9 mouse cellular contexts compared by ENCODE assay signal in genomic region chr1:157507814-157508213, GRCm38 (mm10). TPM values are rescaled to one million over a fixed set of nuclear protein-coding genes. Genes with fewer than 3 reads are reported as not detected.
DNase-seq lines count a peak whose midpoint lies in the region; ATAC-seq and TF ChIP-seq lines count a peak whose summit lies in the region.
"Had no signal": no experiment of that assay in that cellular context is flagged by ENCODE, and none has a peak within 500 bp of the region (broad histone marks: within the 10 kb centered on the region; RNA-seq: fewer than 3 reads in every experiment).

No protein-coding gene starts in this region.

- 34% methylated on average over 5 of the region's 5 CpGs for WGBS in hindbrain, postnatal 0 days
- WGBS in hindbrain, embryonic 14.5 days: 46% methylated on average over 5 of the region's 5 CpGs
- WGBS in cerebellum, adult 2 months: 21% methylated on average over 5 of the region's 5 CpGs

- H3K79me3 ChIP-seq in C2C12 (ENCODE audit: low read depth): no peaks in the 10 kb centered on the region

- no peak for ATAC-seq in hindbrain, postnatal 0 days
- ATAC-seq in hindbrain, embryonic 14.5 days (ENCODE audit: low FRiP score): no peak
- no peak for ATAC-seq in erythroblast, adult 5-6 weeks (replicated peaks; ENCODE audit: low FRiP score, poor library complexity, severe bottlenecking)

- H3K79me2 ChIP-seq in C2C12 (ENCODE audit: control insufficient read depth, insufficient read depth): no peaks in the 10 kb centered on the region

- H3K36me3 ChIP-seq in hindbrain, postnatal 0 days (ENCODE audit: insufficient read depth, low read length): no peaks in the 10 kb centered on the region
- no peaks in the 10 kb centered on the region for H3K36me3 ChIP-seq in hindbrain, embryonic 14.5 days (replicated peaks; ENCODE audit: control insufficient read depth, insufficient read depth)
- no peaks in the 10 kb centered on the region for H3K36me3 ChIP-seq in C2C12 (ENCODE audit: control insufficient read depth, insufficient read depth)

- no peak overlapping the region for H3K27ac ChIP-seq in hindbrain, postnatal 0 days
- H3K27ac ChIP-seq in hindbrain, embryonic 14.5 days: no peak overlapping the region
- no peak overlapping the region for H3K27ac ChIP-seq in cerebellum, adult 2 months (ENCODE audit: insufficient read depth, low read length)

- no peak for TF ChIP-seq CTCF in hindbrain, postnatal 0 days (IDR thresholded peaks at IDR 0.05; ENCODE audit: low read depth)
- TF ChIP-seq CTCF in C2C12 (IDR thresholded peaks at IDR 0.05; ENCODE audit: control insufficient read depth, insufficient read depth, insufficient read length): no peak
- no peak for TF ChIP-seq CTCF in cerebellum, adult 2 months (IDR thresholded peaks at IDR 0.05; ENCODE audit: borderline replicate concordance, insufficient read depth, low read depth, low read length)

- intact Hi-C loops in heart, postnatal 14 days (cut with DNase I): no loop called here

- TF ChIP-seq POLR2A in cerebellum, adult 2 months (IDR thresholded peaks at IDR 0.05; ENCODE audit: borderline replicate concordance, insufficient read depth, low read length): no peak

- DNase-seq in hindbrain, postnatal 0 days (ENCODE audit: low spot score): peak; percentile 44
- DNase-seq in hindbrain, embryonic 14.5 days (ENCODE audit: low spot score): no peak
- peak; percentile 24 for DNase-seq in embryo, embryonic 11 days
- peak; percentile 46 to 47 for DNase-seq in heart, postnatal 14 days
- no peak for DNase-seq in cerebellum, adult 2 months
- no peak for DNase-seq in layer of hippocampus, adult 8-10 months (ENCODE audit: low spot score in 2 of 2)

- no peaks in the 10 kb centered on the region for H3K9me3 ChIP-seq in hindbrain, postnatal 0 days (ENCODE audit: low read length)
- no peaks in the 10 kb centered on the region for H3K9me3 ChIP-seq in hindbrain, embryonic 14.5 days (ENCODE audit: control insufficient read depth, low read length)

- H3K4me1 ChIP-seq in hindbrain, postnatal 0 days (ENCODE audit: insufficient read depth, low read length): no peaks in the 10 kb centered on the region
- 0 out of 2 replicates have a peak, but pooled peaks cover 7% of the 10 kb centered on the region for H3K4me1 ChIP-seq in hindbrain, embryonic 14.5 days (replicated peaks; ENCODE audit: control insufficient read depth, insufficient read depth, low read length)
- H3K4me1 ChIP-seq in cerebellum, adult 2 months (ENCODE audit: control insufficient read depth, insufficient read depth, low read length): no peaks in the 10 kb centered on the region

- no peak overlapping the region for H3K4me2 ChIP-seq in hindbrain, postnatal 0 days (ENCODE audit: low read depth, low read length)
- H3K4me2 ChIP-seq in hindbrain, embryonic 14.5 days (replicated peaks): no peak overlapping the region

- H3K4me3 ChIP-seq in hindbrain, postnatal 0 days (ENCODE audit: low read length): no peak overlapping the region
- H3K4me3 ChIP-seq in hindbrain, embryonic 14.5 days (replicated peaks; ENCODE audit: low read length): no peak overlapping the region
- H3K4me3 ChIP-seq in C2C12 (ENCODE audit: insufficient read depth, poor library complexity, severe bottlenecking): no peak overlapping the region
- H3K4me3 ChIP-seq in cerebellum, adult 2 months (replicated peaks; ENCODE audit: insufficient read depth, low read depth, low read length): no peak overlapping the region

- no peak overlapping the region for H3K9ac ChIP-seq in hindbrain, postnatal 0 days (replicated peaks; ENCODE audit: low read length)
- H3K9ac ChIP-seq in hindbrain, embryonic 14.5 days: no peak overlapping the region

- H3ac ChIP-seq in C2C12 (ENCODE audit: control insufficient read depth, insufficient read length, low read depth): no peak overlapping the region

- no peaks in the 10 kb centered on the region for H3K27me3 ChIP-seq in hindbrain, postnatal 0 days (ENCODE audit: insufficient read depth, low read length)
- no peaks in the 10 kb centered on the region for H3K27me3 ChIP-seq in hindbrain, embryonic 14.5 days (ENCODE audit: control insufficient read depth, insufficient read depth, low read length)
- no peaks in the 10 kb centered on the region for H3K27me3 ChIP-seq in C2C12 (ENCODE audit: control insufficient read depth, insufficient read depth, insufficient read length)
- H3K27me3 ChIP-seq in cerebellum, adult 2 months (ENCODE audit: control insufficient read depth, insufficient read depth, low read length): no peaks in the 10 kb centered on the region; the same call in 1 of the 2 replicates

TF ChIP-seq in C2C12, 6 proteins besides CTCF, POLR2A, EP300 and RAD21:
- TF ChIP-seq MAX (IDR thresholded peaks at IDR 0.05) (peak; percentile 61), MYOD1 (IDR thresholded peaks at IDR 0.05; ENCODE audit: control insufficient read depth, insufficient read length, low read depth) (peak; percentile 21), MYOG (IDR thresholded peaks at IDR 0.05; ENCODE audit: control insufficient read depth, extremely low read depth, insufficient read length) (no peak)
TF ChIP-seq in C2C12: peak in this region for 2.

RNA-seq across cellular contexts. Expression of gene Sec16b, which starts 1.3 kb away (rescaled TPM):
- 0.21 and 0.22 TPM in 2 replicates for total RNA-seq in hindbrain, postnatal 0 days (2014; rRNA removed)
- polyA plus RNA-seq in hindbrain, postnatal 0 days (2015; fragmentation: Nextera tagmentation; extraction: Ambion mirVana): 0.41 and 0.54 TPM in 2 replicates
- polyA plus RNA-seq in hindbrain, embryonic 14.5 days (2014; fragmentation: Nextera tagmentation; extraction: Ambion mirVana): 0.60 and 0.79 TPM in 2 replicates
- 2.8 TPM for polyA plus RNA-seq in C2C12 (2012; fragmentation: generic; extraction: Trizol)
- total RNA-seq in heart, postnatal 14 days (2021): 1 to 10 TPM; 1.1 to 1.5 TPM
- 0.21 TPM in 1 of 2 replicates, not detected in the other for total RNA-seq in erythroblast, adult 5-6 weeks (2015; ENCODE audit: low replicate concordance)
- 0.77 TPM in 1 of 2 replicates, not detected in the other for total RNA-seq in erythroblast, adult 5-6 weeks (2017; ENCODE audit: low replicate concordance)
- 0.48 and 0.51 TPM in 2 replicates for polyA plus RNA-seq in cerebellum, adult 2 months (2012; rRNA removed)
- total RNA-seq in layer of hippocampus, adult 8-10 months (2022): under 1 TPM; 0.31 to 0.54 (median 0.41) TPM
- total RNA-seq: monocyte, adult 5-6 weeks had no signal

RNA-seq across cellular contexts. Expression of gene Cryzl2, which starts 49.4 kb away (rescaled TPM):
- total RNA-seq in hindbrain, postnatal 0 days (2014; rRNA removed): 11.4 and 12.9 TPM in 2 replicates
- polyA plus RNA-seq in hindbrain, postnatal 0 days (2015; fragmentation: Nextera tagmentation; extraction: Ambion mirVana): 10.6 and 11.6 TPM in 2 replicates
- polyA plus RNA-seq in hindbrain, embryonic 14.5 days (2014; fragmentation: Nextera tagmentation; extraction: Ambion mirVana): 7.6 and 9.9 TPM in 2 replicates
- polyA plus RNA-seq in C2C12 (2012; fragmentation: generic; extraction: Trizol): 0.09 TPM
- 10 to 100 TPM; 11.8 to 14.3 TPM for total RNA-seq in heart, postnatal 14 days (2021)
- total RNA-seq in erythroblast, adult 5-6 weeks (2015; ENCODE audit: low replicate concordance): 2.1 and 7.7 TPM in 2 replicates
- 0.98 and 3.6 TPM in 2 replicates for total RNA-seq in erythroblast, adult 5-6 weeks (2017; ENCODE audit: low replicate concordance)
- 25.5 and 28.5 TPM in 2 replicates for polyA plus RNA-seq in cerebellum, adult 2 months (2012; rRNA removed)
- 10 to 100 TPM in 2 of 4 experiments, 1 to 10 TPM in 2; 5.0 to 12.2 (median 9.4) TPM for total RNA-seq in layer of hippocampus, adult 8-10 months (2022)

Comparison
In these comparisons a context has a peak if more than half of its experiments do, and no peak if none do; other contexts are left out.
1. DNase-seq: peak in hindbrain, postnatal 0 days (single experiment), embryo, embryonic 11 days (single experiment) and heart, postnatal 14 days (2 of 2); none in hindbrain, embryonic 14.5 days (single experiment), cerebellum, adult 2 months (0 of 2) and layer of hippocampus, adult 8-10 months (0 of 2).